Mouse (Mus musculus): ENCODE data around the gene Rps6kc1. TPM values are rescaled to one million over a fixed set of nuclear protein-coding genes. Genes with fewer than 3 reads are reported as not detected.

The Rps6kc1 gene
- total and polyA plus RNA-seq, 2 experiments from 2014 or later, result 7.3 to 9.7 TPM

DNA sequence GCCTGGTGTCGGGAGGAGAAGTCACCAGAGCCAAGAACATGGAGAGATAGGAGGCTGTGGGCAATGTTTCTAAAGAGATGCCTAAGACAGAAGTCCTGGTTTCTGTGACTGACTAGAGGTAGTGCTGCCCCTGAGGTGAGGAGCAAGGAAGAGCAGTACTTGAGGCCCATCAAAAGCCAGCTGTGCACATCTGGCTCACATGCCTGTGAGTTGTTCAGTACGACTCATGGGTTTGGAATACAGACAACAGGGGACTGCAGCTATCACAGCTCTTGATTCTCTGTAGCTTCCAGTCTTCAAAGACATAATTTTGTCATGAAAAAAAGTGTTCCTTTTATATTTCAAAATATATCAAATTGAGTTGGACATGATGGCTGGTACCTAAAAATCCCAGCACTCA, 10.5 kb downstream of the Rps6kc1 start:
- no peaks in the 10 kb centered on the region for H3K27me3 ChIP-seq (ENCODE audit: control insufficient read depth, insufficient read depth, low read length)
- H3K27ac ChIP-seq (ENCODE audit: low read depth), result no peak overlapping the region
- no peaks in the 10 kb centered on the region; the same call in 1 of the 2 replicates for H3K4me1 ChIP-seq (ENCODE audit: control insufficient read depth, insufficient read depth)
- H3K4me2 ChIP-seq (ENCODE audit: low read depth, low read length), result no peak overlapping the region
- peaks cover 29% of the 10 kb centered on the region for H3K36me3 ChIP-seq (replicated peaks; ENCODE audit: control insufficient read depth, insufficient read depth, low read length)
- TF ChIP-seq CTCF (IDR thresholded peaks at IDR 0.05; ENCODE audit: low read depth), result no peak
- TF ChIP-seq EP300 (IDR thresholded peaks at IDR 0.05; ENCODE audit: low read depth), result no peak
- WGBS, result 49% methylated on average over 2 of the region's 2 CpGs
- no peak overlapping the region for H3K9ac ChIP-seq (replicated peaks; ENCODE audit: low read depth, low read length)
- DNase-seq (ENCODE audit: low spot score) (no peak), ATAC-seq (ENCODE audit: insufficient read depth, low read depth) (0 out of 2 replicates have a peak, but pooled peaks have one; percentile 14)
- H3K4me3 ChIP-seq (ENCODE audit: low read depth, low read length), result no peak overlapping the region
- no peaks in the 10 kb centered on the region for H3K9me3 ChIP-seq (replicated peaks; ENCODE audit: control insufficient read depth, low read length)

DNA sequence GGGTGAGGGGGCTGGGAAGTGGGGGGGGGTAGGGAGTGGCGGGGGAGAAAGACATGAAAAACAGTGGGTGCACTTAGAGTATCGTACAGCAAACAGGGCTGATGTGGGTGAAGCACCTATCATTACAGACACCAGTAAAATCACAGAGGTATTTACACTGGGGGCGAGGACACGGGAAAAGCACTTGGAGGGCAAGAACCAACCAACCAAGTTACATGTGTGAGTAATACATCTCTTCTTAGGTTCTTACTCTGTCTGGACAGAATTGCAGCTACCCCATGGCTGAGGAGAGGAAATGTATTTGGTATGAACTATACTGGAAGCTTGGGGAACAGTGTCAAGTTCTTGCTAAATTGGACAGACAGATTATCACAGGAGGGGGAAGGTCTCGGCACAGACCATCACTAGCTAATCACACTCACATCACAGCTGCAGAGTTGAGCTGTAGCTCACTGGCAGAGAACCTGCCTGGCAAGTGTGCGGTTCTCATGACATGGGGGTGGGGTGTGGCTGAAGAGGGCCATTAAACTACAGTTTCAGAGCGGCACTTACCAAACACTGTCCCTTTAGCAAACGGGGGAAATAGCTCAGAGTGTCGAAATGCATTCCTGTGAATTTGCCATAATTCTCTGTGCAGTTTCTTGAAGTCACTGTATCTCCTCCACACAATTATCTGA, 12.5 kb downstream of the Rps6kc1 start:
- Histone ChIP-seq H3K4me2 (ENCODE audit: low read depth, low read length) (no peak overlapping the region), H3K27ac (ENCODE audit: low read depth) (peak overlapping the region; percentile 30; the same call in 1 of the 2 replicates), H3K4me3 (ENCODE audit: low read depth, low read length) (no peak overlapping the region), H3K4me1 (ENCODE audit: control insufficient read depth, insufficient read depth) (no peaks in the 10 kb centered on the region; the same call in 1 of the 2 replicates), H3K36me3 (replicated peaks; ENCODE audit: control insufficient read depth, insufficient read depth, low read length) (peaks cover 36% of the 10 kb centered on the region), H3K9ac (replicated peaks; ENCODE audit: low read depth, low read length) (no peak overlapping the region), H3K27me3 (ENCODE audit: control insufficient read depth, insufficient read depth, low read length) (no peaks in the 10 kb centered on the region), H3K9me3 (replicated peaks; ENCODE audit: control insufficient read depth, low read length) (no peaks in the 10 kb centered on the region)
- ATAC-seq (ENCODE audit: insufficient read depth, low read depth) (no peak), DNase-seq (ENCODE audit: low spot score) (no peak)
- TF ChIP-seq EP300 (IDR thresholded peaks at IDR 0.05; ENCODE audit: low read depth) (no peak), CTCF (IDR thresholded peaks at IDR 0.05; ENCODE audit: low read depth) (no peak)
- 68% methylated on average over 9 of the region's 9 CpGs for WGBS

DNA sequence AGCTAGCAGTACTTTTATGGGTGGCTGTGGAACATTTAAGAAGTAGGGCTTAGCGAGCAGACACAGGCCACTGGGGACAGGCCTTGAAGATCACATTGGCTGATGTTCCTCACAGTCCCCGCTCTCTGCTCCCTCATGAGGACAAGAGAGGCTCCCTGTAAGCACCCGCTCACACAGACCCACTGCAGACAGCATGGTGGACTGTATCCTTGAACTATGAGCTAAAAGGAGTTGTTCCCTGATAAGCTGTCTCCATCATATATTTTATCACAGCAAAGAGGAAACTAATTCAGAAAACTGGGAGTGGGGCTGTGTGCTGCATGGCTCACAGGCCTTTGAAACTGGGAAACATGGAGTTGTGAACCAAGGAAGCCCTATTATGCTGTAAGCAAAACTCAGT, 13.4 kb downstream of the Rps6kc1 start:
- Histone ChIP-seq H3K4me2 (ENCODE audit: low read depth, low read length) (no peak overlapping the region), H3K27ac (ENCODE audit: low read depth) (no peak overlapping the region), H3K9ac (replicated peaks; ENCODE audit: low read depth, low read length) (no peak overlapping the region), H3K36me3 (replicated peaks; ENCODE audit: control insufficient read depth, insufficient read depth, low read length) (peaks cover 38% of the 10 kb centered on the region), H3K4me3 (ENCODE audit: low read depth, low read length) (no peak overlapping the region), H3K4me1 (ENCODE audit: control insufficient read depth, insufficient read depth) (no peaks in the 10 kb centered on the region; the same call in 1 of the 2 replicates), H3K9me3 (replicated peaks; ENCODE audit: control insufficient read depth, low read length) (no peaks in the 10 kb centered on the region), H3K27me3 (ENCODE audit: control insufficient read depth, insufficient read depth, low read length) (no peaks in the 10 kb centered on the region)
- ATAC-seq (ENCODE audit: insufficient read depth, low read depth) (no peak), DNase-seq (ENCODE audit: low spot score) (no peak)
- WGBS, result 89% methylated on average over 3 of the region's 3 CpGs
- TF ChIP-seq CTCF (IDR thresholded peaks at IDR 0.05; ENCODE audit: low read depth), result no peak
- no peak for TF ChIP-seq EP300 (IDR thresholded peaks at IDR 0.05; ENCODE audit: low read depth)

DNA sequence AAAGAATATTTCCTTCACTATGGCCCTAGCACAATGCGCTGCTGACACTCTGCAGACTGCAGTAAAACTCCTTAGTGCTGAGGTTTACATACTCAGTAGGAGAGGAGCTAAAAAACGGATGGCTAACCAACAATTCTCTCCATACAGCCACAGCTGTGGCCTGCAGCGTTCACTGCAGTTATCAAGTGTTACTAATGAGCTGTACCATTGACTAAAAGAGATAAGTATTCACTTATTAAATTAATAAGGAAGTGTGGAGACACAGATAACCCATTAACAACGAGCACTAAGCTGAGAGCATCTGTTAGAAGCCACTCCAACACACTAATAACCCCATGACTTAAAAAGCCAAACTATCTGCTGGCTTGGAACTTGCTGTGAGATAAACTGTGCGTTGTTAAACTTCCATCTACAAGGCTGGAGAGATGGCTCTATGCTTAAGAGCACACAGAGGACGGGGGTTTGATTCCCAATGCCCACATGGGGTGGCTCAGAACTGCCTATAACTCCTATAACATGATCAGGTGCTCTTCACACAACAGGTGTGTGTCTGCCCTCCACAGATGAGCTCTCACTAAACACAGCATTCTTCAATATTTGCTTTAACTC, 17.9 kb downstream of the Rps6kc1 start:
- 59% methylated on average over 6 of the region's 6 CpGs for WGBS
- Histone ChIP-seq H3K9me3 (replicated peaks; ENCODE audit: control insufficient read depth, low read length) (no peaks in the 10 kb centered on the region), H3K4me3 (ENCODE audit: low read depth, low read length) (no peak overlapping the region), H3K36me3 (replicated peaks; ENCODE audit: control insufficient read depth, insufficient read depth, low read length) (peaks cover 49% of the 10 kb centered on the region), H3K4me2 (ENCODE audit: low read depth, low read length) (no peak overlapping the region), H3K9ac (replicated peaks; ENCODE audit: low read depth, low read length) (no peak overlapping the region), H3K4me1 (ENCODE audit: control insufficient read depth, insufficient read depth) (no peaks in the 10 kb centered on the region), H3K27ac (ENCODE audit: low read depth) (no peak overlapping the region), H3K27me3 (ENCODE audit: control insufficient read depth, insufficient read depth, low read length) (no peaks in the 10 kb centered on the region)
- no peak for ATAC-seq (ENCODE audit: insufficient read depth, low read depth)
- DNase-seq (ENCODE audit: low spot score), result no peak
- TF ChIP-seq CTCF (IDR thresholded peaks at IDR 0.05; ENCODE audit: low read depth), result no peak
- no peak for TF ChIP-seq EP300 (IDR thresholded peaks at IDR 0.05; ENCODE audit: low read depth)

DNA sequence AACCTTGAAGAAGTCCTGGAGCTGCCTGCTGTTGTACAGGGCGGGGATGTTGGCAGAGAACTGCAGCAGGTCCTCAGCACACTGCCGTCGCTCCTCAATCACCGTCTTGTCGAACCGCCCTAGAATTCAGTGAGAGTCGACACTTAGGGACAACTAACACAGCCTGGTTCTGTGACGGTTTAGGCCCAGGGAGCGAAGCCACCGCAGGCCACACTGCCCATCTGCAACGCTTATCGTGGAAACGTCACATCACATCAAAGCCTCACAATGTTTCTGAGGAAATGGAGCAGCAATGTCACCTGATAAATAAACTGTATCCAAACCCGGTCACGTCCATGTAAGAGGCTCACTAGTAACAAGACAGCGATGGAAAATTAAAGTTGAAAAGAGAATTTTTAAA, 22.9 kb downstream of the Rps6kc1 start:
- no peak overlapping the region for H3K27ac ChIP-seq (ENCODE audit: low read depth)
- H3K4me2 ChIP-seq (ENCODE audit: low read depth, low read length), result no peak overlapping the region
- H3K4me3 ChIP-seq (ENCODE audit: low read depth, low read length), result no peak overlapping the region
- H3K36me3 ChIP-seq (replicated peaks; ENCODE audit: control insufficient read depth, insufficient read depth, low read length), result peaks cover 42% of the 10 kb centered on the region
- no peaks in the 10 kb centered on the region for H3K9me3 ChIP-seq (replicated peaks; ENCODE audit: control insufficient read depth, low read length)
- H3K4me1 ChIP-seq (ENCODE audit: control insufficient read depth, insufficient read depth), result no peaks in the 10 kb centered on the region
- no peaks in the 10 kb centered on the region for H3K27me3 ChIP-seq (ENCODE audit: control insufficient read depth, insufficient read depth, low read length)
- no peak for TF ChIP-seq EP300 (IDR thresholded peaks at IDR 0.05; ENCODE audit: low read depth)
- no peak for TF ChIP-seq CTCF (IDR thresholded peaks at IDR 0.05; ENCODE audit: low read depth)
- DNase-seq (ENCODE audit: low spot score) (no peak), ATAC-seq (ENCODE audit: insufficient read depth, low read depth) (no peak)
- H3K9ac ChIP-seq (replicated peaks; ENCODE audit: low read depth, low read length), result no peak overlapping the region
- WGBS, result 83% methylated on average over 16 of the region's 16 CpGs
